Mouse (Mus musculus): Measurements from ENCODE around the gene Gm16434.
A peak's percentile ranks its signal among the peaks of the same experiment; 100 is the strongest.
"Not testable (repeated sequence)": the region's sequence is repeated elsewhere in the genome, so short reads cannot be mapped to it uniquely, and the experiment has no call there.

The Gm16434 gene

GRCm38 (mm10) chr14:7194440-7194839 lies at the start of gene Gm16434:
TSS of gene Gm16434 (minus strand) at chr14:7194540.
- DNase-seq = not testable (repeated sequence)

- DNase-seq = peak; percentile 2
Observed at GRCm38 (mm10) chr14:7243498-7243897, 49.2 kb upstream of the Gm16434 start.

DNA sequence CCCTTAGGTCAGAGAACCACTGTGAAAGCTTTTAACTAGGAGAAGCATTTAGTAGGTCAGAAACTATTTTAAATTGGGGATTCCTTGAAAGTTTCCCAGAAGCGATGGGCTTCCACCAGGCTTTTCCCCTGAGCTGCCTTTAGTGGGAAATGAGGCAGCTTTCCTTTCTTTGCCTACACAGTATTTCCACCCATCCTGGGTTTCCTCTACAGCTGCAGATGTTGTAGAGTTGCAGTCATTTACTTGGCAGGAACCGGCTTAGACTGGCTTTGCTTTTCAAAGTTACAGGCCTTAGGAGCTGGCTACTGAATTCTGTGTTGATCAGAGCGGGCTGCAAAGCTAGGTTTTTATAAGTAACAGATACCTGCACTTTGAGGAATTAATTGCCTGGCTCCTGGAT lies 5.7 kb upstream of the Gm16434 start:
- peak; percentile 1 for DNase-seq

DNA sequence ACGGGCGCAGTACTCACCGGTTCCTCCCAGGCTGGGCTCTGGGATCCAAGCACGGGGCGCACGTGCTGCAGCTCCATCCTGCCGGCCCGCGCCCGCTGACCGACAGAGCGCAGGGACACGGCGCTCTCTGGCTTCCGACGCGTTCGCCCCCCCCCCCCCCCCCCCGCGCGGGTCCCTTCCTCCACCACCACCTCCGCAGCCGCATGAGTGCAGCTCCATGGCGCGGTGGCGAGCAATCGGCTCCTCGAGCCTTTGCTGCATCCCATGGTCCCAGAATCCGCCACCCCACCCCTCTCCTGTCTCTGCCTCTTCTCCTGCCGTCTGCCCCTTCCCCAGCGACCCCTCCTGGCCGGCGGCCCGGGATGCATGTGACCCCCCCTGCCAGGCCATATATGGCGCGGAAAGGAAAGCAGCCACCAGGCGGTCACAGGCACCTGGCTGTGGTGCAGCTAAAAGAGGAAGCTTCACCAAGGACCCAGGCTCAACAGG lies 19.8 kb downstream of the Gm16434 start, which contains the start of gene Gm3512:
TSS of gene Gm3512 (minus strand) at position 51 of the 489 bp plus-strand sequence.
- DNase-seq = peak; percentile 1

All from layer of hippocampus, adult 9-11 months (tissue).